Mouse (Mus musculus) sigmoid colon, adult 10 weeks (tissue): Measurements from ENCODE around the gene Cldn13. TPM values are rescaled to one million over a fixed set of nuclear protein-coding genes. Genes with fewer than 3 reads are reported as not detected.

Source experiments
- polyA plus RNA-seq: library from polyadenylated mRNA; stranded (reverse); fragments of 350-450 nt; fragmentation: Illumina TruSeq; extraction: RNeasy Lipid Tissue Mini Kit (QIAGEN cat#74804); gene quantifications from one replicate; pipeline ENCODE4 v1.2.3, GENCODE M21; 2014; ENCODE audit warnings: low read depth, low replicate concordance

Gene Cldn13
- not detected for polyA plus RNA-seq

DNA sequence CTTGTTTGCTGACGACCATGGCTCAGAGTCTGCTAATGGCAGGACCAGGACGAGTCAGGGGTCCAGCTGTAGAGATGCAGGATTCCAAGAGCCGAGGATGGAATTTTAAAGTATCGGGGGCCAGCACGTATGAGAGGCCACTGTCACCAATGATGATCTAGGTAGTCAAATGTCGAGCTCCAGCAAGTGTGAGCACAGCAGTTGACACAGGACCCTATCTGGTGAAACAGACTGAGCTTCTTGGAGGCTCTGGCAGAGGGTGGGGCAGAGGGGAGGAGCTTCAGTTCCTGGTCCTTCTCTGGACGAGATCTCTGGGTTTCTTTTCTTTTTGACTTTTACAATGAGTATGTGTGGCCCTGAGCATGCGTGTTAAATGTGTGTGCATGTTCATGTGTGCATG is at the start of gene Cldn13:
Gene Cldn13 (minus strand): TSS at position 216 of the 400 bp plus-strand sequence.

DNA sequence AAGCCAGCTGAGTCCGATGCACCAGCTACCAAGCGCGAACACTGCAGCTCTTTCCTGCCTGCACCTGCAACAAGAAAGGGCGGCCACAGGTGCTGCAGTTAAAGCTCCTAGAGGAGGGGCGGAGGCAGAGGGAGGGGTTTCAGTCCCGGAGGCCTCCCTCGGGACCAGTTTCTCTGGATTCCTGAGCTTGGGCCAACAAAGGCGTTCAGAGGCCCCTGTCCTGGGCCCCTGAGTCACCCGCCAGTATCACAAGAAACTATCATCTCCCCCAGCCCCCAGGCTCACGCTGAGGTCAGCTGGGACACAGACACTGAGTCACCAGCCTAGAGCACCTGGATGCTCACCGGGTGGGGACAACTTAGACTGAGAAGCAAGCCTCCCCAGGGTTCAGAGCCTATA is 31.5 kb upstream of the Cldn13 start, which contains the start of gene Cldn4:
Gene Cldn4 (minus strand): TSS at position 78 of the 399 bp plus-strand sequence.

DNA sequence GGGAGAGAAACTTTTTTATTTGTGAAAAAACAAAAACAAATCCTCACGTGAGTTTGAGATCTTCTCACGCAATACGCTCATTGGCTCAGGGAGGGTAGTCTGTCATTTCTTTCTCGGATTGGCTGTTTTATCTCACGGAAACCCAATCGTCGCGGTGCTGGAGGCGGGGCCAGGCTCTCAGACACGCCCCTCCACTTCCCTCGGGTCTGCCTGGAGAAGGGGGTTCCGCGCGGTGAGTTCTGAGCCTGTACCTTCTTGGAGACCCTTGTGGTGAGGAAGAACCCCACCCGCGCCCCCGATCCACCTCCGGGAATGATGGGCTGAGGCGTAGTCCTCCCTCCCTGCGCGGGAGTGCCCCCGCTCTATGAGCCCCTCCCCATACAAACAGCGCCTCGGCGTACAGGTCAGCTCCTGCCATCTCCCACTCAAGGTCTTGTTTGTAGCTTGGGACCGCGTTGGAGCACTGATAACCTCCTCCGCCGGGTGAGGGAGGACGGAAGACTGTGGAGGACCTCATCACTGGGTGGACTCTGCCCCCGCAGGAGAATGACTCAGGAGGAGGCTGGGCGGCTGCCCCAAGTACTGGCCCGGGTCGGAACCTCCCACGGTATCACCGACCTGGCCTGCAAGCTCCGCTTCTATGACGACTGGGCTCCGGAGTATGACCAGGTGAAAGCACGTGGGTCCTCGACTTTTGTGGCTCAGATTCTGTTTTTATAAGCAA is 17.0 kb upstream of the Cldn13 start, which contains the start of gene Mettl27:
Gene Mettl27 (plus strand): TSS at position 190 of the 724 bp plus-strand sequence.

DNA sequence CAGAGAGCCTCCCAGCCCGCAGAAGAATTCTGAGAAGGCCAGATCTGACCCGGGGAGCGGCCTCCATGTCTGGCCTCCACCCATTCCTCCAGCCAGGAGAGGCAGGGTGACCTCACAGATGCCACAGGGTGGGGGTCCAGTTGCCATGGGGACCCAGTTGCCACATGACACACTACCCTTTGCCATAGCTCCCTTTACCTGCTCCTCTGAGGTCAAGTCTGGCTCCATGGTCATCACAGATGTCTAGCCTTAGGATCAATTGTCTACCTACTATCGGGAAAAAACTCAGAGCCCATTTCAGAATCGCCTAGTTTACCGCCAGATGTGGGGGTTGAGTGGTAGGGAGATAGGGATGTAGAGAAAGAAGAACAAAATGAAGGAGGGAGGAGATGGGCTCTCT is 8.7 kb downstream of the Cldn13 start, which contains the start of gene Tmem270:
Gene Tmem270 (minus strand): TSS at position 101 of the 400 bp plus-strand sequence.

Other genes starting within 250 kb of the Cldn13 start
- 0.57 TPM for gene Limk1, start 226.9 kb downstream of the Cldn13 start, polyA plus RNA-seq
- 8.1 TPM for gene Eln, start 168.2 kb downstream of the Cldn13 start, polyA plus RNA-seq
- not detected for gene Tmem270, start 8.8 kb downstream of the Cldn13 start, polyA plus RNA-seq
- gene Mettl27, start 16.8 kb upstream of the Cldn13 start, polyA plus RNA-seq = 10.4 TPM
- 2.8 TPM for gene Cldn4, start 31.4 kb upstream of the Cldn13 start, polyA plus RNA-seq
- 1.2 TPM for gene Cldn3, start 70.7 kb upstream of the Cldn13 start, polyA plus RNA-seq
- gene Abhd11, start 93.6 kb upstream of the Cldn13 start, polyA plus RNA-seq = 9.0 TPM
- gene Stx1a, start 108.0 kb upstream of the Cldn13 start, polyA plus RNA-seq = not detected
- 8.6 TPM for gene Dnajc30, start 148.7 kb upstream of the Cldn13 start, polyA plus RNA-seq
- 12.6 TPM for gene Bud23, start 149.4 kb upstream of the Cldn13 start, polyA plus RNA-seq
- not detected for gene Vps37d, start 162.7 kb upstream of the Cldn13 start, polyA plus RNA-seq
- 2.8 TPM for gene Mlxipl, start 174.4 kb upstream of the Cldn13 start, polyA plus RNA-seq
- 6.5 TPM for gene Tbl2, start 234.1 kb upstream of the Cldn13 start, polyA plus RNA-seq